Mouse (Mus musculus): Measurements from ENCODE around the gene Adgrg7.

The Adgrg7 gene

DNA sequence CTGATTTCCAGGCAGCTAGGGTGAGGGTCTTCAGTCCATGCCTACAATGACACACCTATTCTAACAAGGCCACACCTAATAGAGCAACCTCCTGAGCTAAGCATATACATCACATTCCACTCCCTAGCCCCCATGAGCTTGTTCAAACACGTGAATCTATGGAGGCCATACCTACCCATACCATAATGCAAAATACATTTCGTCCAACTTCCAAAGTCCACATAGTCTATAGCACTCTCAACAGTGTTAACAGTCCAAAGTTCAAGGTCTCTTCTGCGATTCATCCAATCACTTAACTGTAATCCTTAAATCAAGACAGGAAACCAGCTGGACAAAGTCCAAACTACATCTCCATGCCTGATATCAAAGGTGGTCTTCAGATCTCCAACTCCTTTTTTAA is 85.6 kb downstream of the Adgrg7 start:
- no peak for DNase-seq (ENCODE audit: low read depth)

DNA sequence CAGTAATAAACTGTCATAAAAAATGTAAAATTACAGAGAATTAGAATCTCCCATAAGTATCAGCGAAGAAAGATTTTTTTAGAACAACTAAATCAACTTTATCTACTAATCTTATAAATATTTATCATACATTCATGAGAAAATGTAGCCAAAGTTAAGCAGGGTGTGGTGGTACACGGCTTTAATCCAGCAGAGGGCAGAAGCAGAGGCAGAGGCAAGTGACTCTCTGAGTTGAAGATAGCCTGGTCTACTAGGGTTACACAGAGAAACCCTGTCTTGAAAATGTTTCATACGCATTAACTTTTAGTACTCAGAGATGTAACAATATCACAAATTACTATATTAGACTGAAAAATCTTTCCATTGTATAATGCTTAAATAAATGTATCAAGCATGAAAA is 89.9 kb downstream of the Adgrg7 start:
- DNase-seq (ENCODE audit: low read depth), result no peak

DNA sequence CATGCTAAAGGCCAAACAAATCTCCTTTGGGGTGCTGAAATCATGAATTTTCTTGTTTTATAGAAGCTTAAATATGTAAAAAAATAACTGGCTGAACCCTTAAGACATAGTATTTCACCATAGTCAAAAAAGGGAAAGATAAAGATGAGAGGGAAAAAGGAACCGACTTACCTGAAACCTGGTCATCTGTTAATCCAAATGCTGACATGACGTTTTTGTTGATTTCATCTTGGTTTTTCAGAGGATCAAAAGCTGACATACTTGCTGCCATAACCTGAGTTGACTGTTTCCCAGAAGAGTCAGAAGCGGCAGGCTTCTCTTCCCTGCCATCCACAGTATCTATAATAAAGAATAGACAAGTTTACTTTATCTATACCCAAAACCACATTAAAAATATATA is 94.8 kb downstream of the Adgrg7 start:
- DNase-seq (ENCODE audit: low read depth), result no peak

DNA sequence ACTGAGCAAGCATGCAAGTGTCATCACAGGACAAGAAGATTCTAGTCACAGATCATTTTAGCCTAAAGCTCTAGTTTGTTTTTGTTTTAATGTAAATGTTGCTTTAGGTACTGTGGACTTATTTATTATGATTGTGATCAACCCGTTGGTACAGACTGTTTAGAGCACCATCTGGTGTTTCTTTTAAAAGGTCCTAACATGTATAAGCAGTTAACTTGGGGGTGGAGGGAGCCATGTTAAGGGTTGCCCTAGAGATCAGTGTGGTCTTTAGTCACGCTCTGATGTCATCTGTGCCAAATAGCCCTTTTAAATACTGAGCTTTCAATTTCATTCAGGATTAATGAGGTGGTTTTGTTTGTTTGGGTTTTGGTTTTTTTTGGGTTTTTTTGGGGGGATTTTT is 99.2 kb downstream of the Adgrg7 start:
- no peak for DNase-seq (ENCODE audit: low read depth)

DNA sequence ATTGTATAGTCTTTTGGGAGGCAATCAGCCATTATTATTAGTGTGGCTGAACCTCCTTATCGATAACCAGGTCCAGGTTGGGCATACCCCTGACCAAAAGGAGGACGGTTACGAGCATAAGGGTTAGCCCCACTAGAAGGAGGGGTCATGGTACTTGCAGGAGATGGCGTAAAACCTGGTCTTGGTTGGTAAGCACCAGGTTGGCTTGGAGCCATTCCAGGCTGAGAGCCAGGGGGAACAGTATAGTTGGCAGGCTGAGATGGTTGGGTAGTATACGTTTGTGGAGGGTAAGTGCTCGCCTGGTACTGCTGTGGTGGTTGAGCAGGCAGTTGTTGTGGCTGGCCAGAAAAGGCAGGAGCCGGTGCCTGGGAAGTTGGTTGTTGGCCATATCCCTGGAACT is 104.9 kb downstream of the Adgrg7 start:
- DNase-seq (ENCODE audit: low read depth), result no peak

DNA sequence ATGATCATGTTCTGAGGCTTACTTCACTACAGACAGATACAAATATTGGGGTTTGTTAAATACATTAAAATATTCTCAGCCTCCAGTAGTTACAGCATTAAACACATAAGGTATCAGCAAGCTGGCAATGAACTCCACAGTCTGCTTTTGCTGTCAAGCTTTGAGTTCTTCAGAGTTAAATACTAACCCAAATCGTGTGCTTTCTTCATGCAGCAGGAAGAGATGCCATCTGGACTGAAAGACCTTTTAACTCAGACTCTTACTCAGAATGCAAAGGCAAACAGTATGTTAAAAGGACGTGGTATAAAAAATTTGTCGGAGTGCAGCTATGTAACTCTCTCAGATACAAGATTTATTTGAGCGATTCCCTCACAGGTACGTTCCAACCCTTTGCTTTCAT is 108.9 kb downstream of the Adgrg7 start:
- no peak for DNase-seq (ENCODE audit: low read depth)

DNA sequence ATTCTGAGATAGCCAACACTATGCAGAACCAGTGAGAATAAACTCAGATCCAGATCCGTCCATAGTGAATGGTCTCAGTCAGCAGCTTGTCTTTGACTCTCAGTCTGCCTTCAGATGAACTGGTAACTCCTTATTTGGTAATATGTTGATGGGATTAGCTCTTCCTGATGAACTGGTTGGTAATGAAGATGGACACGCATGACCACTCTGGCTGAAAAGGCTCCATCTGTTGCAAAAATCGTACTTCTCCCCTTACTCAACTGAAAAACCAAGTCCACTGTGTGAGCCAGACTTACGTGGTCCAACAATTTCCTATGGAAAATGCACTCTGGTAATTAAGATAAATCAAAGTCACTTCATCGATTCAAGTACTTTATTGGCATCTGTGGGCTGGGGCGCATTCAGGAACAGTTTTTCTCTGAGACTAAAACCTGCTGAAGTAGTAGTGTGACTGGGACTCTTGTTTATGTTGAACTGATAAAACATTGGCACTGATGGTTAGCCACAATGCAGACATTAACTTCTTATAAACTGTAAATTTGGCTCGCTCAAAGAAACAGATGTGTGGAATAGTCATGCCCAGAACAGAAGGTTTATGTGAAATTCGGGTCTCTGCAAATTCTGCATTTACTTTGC is 114.5 kb downstream of the Adgrg7 start:
- no peak for DNase-seq (ENCODE audit: low read depth)

DNA sequence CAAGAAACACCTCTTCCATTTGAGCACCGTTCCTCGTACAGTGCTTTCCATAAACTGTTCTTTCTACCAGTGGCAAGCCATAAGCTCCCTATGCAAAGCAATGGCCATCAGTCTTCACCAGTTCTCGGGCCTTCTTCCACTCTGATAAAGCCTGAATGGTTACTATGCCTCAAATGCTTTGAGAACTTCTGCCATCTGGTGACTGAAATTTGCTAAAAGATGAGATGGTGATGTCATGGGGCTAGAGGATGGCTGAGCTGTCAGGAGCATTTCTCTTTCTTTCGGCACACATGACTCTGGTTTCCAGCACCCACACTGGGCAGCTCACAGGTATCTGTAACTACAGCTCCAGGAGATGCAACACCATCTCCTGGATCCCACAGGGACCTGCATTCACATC is 118.5 kb downstream of the Adgrg7 start:
- DNase-seq (ENCODE audit: low read depth), result no peak

Measured in c-Kit-positive CD71-negative TER-119-negative erythroid progenitor cells, embryonic 14.5 days (primary cell).